Mouse (Mus musculus) testis, adult 2 months (tissue): ENCODE data around the gene Abhd17a.

Experiments used
- CTCF ChIP-seq: fragments of 200-500 bp; IDR thresholded peaks from 2 replicates; pipeline ENCODE4 v1.5.1; 2012; ENCODE audit warnings: low read depth, mild to moderate bottlenecking, inconsistent platforms, low read length, moderate library complexity; ENCODE audit not compliant: control insufficient read depth, insufficient read depth, insufficient replicate concordance
- POLR2A ChIP-seq: fragments of 200-500 bp; IDR thresholded peaks from 2 replicates; pipeline ENCODE4 v1.6.1; 2012; ENCODE audit warnings: low read depth, mild to moderate bottlenecking, inconsistent platforms, low read length, moderate library complexity; ENCODE audit not compliant: control insufficient read depth

GRCm38 (mm10) chr10:80609269-80609924 lies 19.3 kb upstream of the Abhd17a start:
- TF ChIP-seq CTCF (no peak), POLR2A (no peak)
